Mouse (Mus musculus): ENCODE measurements at regions not wholly inside any gene's neighbourhood (a gene's known extent, or its start where the extent isn't known, plus 50 kb on each side); places are given as distances from the start of the nearest gene placed in this dataset.
A peak's percentile ranks its signal among the peaks of the same experiment; 100 is the strongest.

DNA sequence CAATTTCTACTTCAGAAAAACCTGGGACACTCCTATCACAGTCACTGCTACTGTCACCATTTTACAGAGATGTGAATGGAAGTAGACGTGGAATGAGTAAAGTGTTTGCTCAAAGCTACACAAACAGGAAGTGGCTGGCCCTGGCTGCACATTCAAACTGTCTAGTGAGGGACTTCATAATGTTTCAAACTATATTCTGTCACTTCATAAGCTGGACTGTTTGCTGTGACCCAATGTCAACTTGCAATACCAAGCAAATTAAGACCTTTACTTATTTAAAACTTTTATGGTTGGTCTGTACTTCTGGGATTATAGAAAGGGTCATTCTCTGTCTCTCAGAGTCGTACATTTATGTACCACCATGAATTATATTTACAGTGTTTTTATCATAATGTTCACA lies 53.9 kb downstream of the Gm11361 start:
- no peaks in the 10 kb centered on the region for H3K27me3 ChIP-seq (ENCODE audit: control insufficient read depth, insufficient read depth, low read length)
- no peaks in the 10 kb centered on the region for H3K9me3 ChIP-seq (ENCODE audit: control insufficient read depth, low read length)
- no peak overlapping the region for H3K9ac ChIP-seq (ENCODE audit: low read depth, low read length)
- 0 out of 2 replicates have a peak, but pooled peaks have one; percentile 32 for ATAC-seq (ENCODE audit: low FRiP score, low TSS enrichment)
- H3K4me2 ChIP-seq (replicated peaks; ENCODE audit: low read depth, low read length): no peak overlapping the region
- H3K4me1 ChIP-seq (ENCODE audit: control insufficient read depth, insufficient read depth, low read length): peaks cover 6% of the 10 kb centered on the region; the same call in 1 of the 2 replicates
- H3K4me3 ChIP-seq (ENCODE audit: low read length): no peak overlapping the region
- 57% methylated on average over 2 of the region's 2 CpGs for whole genome bisulfite sequencing
- H3K27ac ChIP-seq (ENCODE audit: low read depth, low read length): no peak overlapping the region
- no peaks in the 10 kb centered on the region for H3K36me3 ChIP-seq (ENCODE audit: control insufficient read depth, insufficient read depth, low read length)

DNA sequence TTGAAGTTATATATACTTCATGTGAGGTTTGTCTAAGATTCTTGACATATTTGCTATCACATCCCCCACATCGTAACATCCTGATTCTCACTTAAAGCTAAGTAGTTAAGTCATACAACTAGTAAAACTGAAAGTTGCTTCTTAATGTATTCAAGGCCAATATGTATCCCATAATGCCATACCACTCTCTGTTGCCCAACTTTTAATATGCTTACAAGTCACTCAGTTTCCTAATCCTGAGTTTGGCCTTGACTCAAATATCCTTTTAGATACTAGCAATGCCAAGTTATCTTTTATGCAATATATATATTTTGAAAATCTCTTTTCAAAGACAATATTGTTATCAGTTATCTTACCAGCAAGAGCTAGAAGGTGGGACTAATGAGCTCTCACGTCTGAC lies 54.3 kb downstream of the Gm11361 start:
- Histone ChIP-seq H3K4me2 (replicated peaks; ENCODE audit: low read depth, low read length) (no peak overlapping the region), H3K36me3 (ENCODE audit: control insufficient read depth, insufficient read depth, low read length) (no peaks in the 10 kb centered on the region), H3K9ac (ENCODE audit: low read depth, low read length) (no peak overlapping the region), H3K4me1 (ENCODE audit: control insufficient read depth, insufficient read depth, low read length) (peaks cover 6% of the 10 kb centered on the region; the same call in 1 of the 2 replicates), H3K4me3 (ENCODE audit: low read length) (no peak overlapping the region), H3K27ac (ENCODE audit: low read depth, low read length) (0 out of 2 replicates have a peak overlapping the region, but pooled peaks have one; percentile 10), H3K9me3 (ENCODE audit: control insufficient read depth, low read length) (no peaks in the 10 kb centered on the region), H3K27me3 (ENCODE audit: control insufficient read depth, insufficient read depth, low read length) (no peaks in the 10 kb centered on the region)
- WGBS: 49% methylated on average over 2 of the region's 2 CpGs
- no peak for ATAC-seq (ENCODE audit: low FRiP score, low TSS enrichment)

DNA sequence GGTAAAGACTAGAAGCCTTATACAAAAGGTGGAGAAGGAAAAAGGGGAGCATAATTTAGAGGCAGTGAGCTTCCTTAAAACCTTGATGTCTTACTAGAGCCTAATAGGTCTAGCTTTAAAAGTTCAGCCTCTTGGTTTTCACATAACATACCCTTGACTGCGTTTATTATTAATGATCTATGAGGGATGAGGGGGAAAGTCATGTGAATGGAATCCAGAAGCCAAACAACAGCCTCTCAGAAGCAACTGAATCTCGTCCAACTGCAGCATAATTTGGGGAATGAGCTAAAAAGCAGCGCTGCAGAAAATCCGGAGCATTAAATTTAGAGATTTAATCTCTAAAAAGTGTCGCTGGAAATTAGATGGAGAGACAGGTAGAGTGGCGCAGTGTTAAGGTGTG lies 54.8 kb downstream of the Gm11361 start:
- WGBS: 44% methylated on average over 6 of the region's 6 CpGs
- Histone ChIP-seq H3K9me3 (ENCODE audit: control insufficient read depth, low read length) (no peaks in the 10 kb centered on the region), H3K27ac (ENCODE audit: low read depth, low read length) (0 out of 2 replicates have a peak overlapping the region, but pooled peaks have one; percentile 10), H3K4me1 (ENCODE audit: control insufficient read depth, insufficient read depth, low read length) (peaks cover 6% of the 10 kb centered on the region; the same call in 1 of the 2 replicates), H3K36me3 (ENCODE audit: control insufficient read depth, insufficient read depth, low read length) (no peaks in the 10 kb centered on the region), H3K4me3 (ENCODE audit: low read length) (no peak overlapping the region), H3K4me2 (replicated peaks; ENCODE audit: low read depth, low read length) (no peak overlapping the region), H3K9ac (ENCODE audit: low read depth, low read length) (no peak overlapping the region), H3K27me3 (ENCODE audit: control insufficient read depth, insufficient read depth, low read length) (no peaks in the 10 kb centered on the region)
- ATAC-seq (ENCODE audit: low FRiP score, low TSS enrichment): no peak

DNA sequence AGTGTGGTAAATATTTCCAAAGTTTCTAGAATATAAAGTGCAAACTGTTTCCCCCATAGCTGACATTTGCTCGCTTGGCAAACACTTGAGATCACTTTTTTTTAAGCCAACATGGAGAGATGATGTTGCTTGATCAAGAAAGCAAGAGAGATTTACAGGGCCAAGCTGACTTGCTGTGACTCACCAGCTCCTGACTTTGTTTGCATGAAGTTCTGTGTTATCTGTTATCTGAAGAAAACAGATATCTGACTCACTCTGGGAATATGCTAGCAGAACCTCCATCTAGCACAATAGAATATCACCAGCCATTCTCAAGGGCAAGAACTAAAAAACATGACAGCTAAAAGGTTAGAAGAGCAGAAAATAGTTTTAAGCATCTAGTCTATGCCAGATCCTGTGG lies 56.1 kb downstream of the Gm11361 start:
- Histone ChIP-seq H3K4me1 (ENCODE audit: control insufficient read depth, insufficient read depth, low read length) (peaks cover 6% of the 10 kb centered on the region; the same call in 1 of the 2 replicates), H3K27me3 (ENCODE audit: control insufficient read depth, insufficient read depth, low read length) (no peaks in the 10 kb centered on the region), H3K36me3 (ENCODE audit: control insufficient read depth, insufficient read depth, low read length) (no peaks in the 10 kb centered on the region), H3K4me3 (ENCODE audit: low read length) (no peak overlapping the region), H3K9ac (ENCODE audit: low read depth, low read length) (no peak overlapping the region), H3K27ac (ENCODE audit: low read depth, low read length) (no peak overlapping the region), H3K9me3 (ENCODE audit: control insufficient read depth, low read length) (no peaks in the 10 kb centered on the region), H3K4me2 (replicated peaks; ENCODE audit: low read depth, low read length) (no peak overlapping the region)
- ATAC-seq (ENCODE audit: low FRiP score, low TSS enrichment): no peak
- WGBS: 84% methylated on average over 1 of the region's 1 CpGs

DNA sequence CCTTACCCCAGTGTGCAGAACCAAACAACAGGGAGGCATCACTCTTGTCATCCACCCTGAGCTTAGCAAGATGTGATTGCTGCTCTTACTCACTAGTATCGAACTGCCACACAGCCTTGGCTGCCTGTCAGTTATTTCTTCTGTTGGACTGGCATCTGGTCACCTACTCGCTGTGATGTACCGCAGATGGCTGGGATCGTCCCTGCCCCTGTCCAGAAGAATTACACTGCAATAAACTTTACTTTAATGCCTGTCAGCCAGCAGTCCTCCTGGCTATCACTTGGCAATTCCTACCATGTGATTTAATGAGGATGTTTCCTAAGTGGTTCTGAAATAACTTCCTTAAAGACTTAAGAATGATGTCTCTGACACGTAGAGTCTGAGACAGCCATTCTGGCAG lies 57.7 kb downstream of the Gm11361 start:
- no peak overlapping the region for H3K27ac ChIP-seq (ENCODE audit: low read depth, low read length)
- ATAC-seq (ENCODE audit: low FRiP score, low TSS enrichment): peak; percentile 68
- peaks cover 6% of the 10 kb centered on the region; the same call in 1 of the 2 replicates for H3K4me1 ChIP-seq (ENCODE audit: control insufficient read depth, insufficient read depth, low read length)
- 18% methylated on average over 5 of the region's 5 CpGs for WGBS
- no peaks in the 10 kb centered on the region for H3K36me3 ChIP-seq (ENCODE audit: control insufficient read depth, insufficient read depth, low read length)
- H3K4me2 ChIP-seq (replicated peaks; ENCODE audit: low read depth, low read length): no peak overlapping the region
- H3K9ac ChIP-seq (ENCODE audit: low read depth, low read length): no peak overlapping the region
- H3K4me3 ChIP-seq (ENCODE audit: low read length): no peak overlapping the region
- H3K9me3 ChIP-seq (ENCODE audit: control insufficient read depth, low read length): no peaks in the 10 kb centered on the region
- no peaks in the 10 kb centered on the region for H3K27me3 ChIP-seq (ENCODE audit: control insufficient read depth, insufficient read depth, low read length)

All from kidney, embryonic 14.5 days (tissue).